ENCODE assay signal across 25 mouse cellular contexts in genomic region chr19:58727756-58728155, GRCm38 (mm10). TPM values are rescaled to one million over a fixed set of nuclear protein-coding genes. Genes with fewer than 3 reads are reported as not detected.
DNase-seq lines count a peak whose midpoint lies in the region; ATAC-seq lines count a peak whose summit lies in the region.
"Had no signal": no experiment of that assay in that cellular context is flagged by ENCODE, and none has a peak within 500 bp of the region (broad histone marks: within the 10 kb centered on the region; RNA-seq: fewer than 3 reads in every experiment).

No protein-coding gene starts in this region.

- H3K27me3 ChIP-seq in forebrain, embryonic 16.5 days (replicated peaks; ENCODE audit: control insufficient read depth, insufficient read depth, low read length), result no peaks in the 10 kb centered on the region
- H3K27me3 ChIP-seq in forebrain, embryonic 13.5 days, result no peaks in the 10 kb centered on the region
- no peaks in the 10 kb centered on the region for H3K27me3 ChIP-seq in liver, embryonic 11.5 days (replicated peaks; ENCODE audit: control insufficient read depth, insufficient read depth, low read length)
- no peaks in the 10 kb centered on the region for H3K27me3 ChIP-seq in embryonic facial prominence, embryonic 14.5 days (replicated peaks; ENCODE audit: control insufficient read depth, insufficient read depth, low read length)
- no peaks in the 10 kb centered on the region for H3K27me3 ChIP-seq in intestine, embryonic 16.5 days (replicated peaks; ENCODE audit: control insufficient read depth, insufficient read depth, low read length)
- H3K27me3 ChIP-seq: CH12.LX; embryonic facial prominence, embryonic 15.5 days; heart, embryonic 15.5 days had no signal

- peak overlapping the region; percentile 46 for H3K27ac ChIP-seq in forebrain, embryonic 16.5 days (ENCODE audit: low read length)
- no peak overlapping the region for H3K27ac ChIP-seq in forebrain, embryonic 13.5 days
- peak overlapping the region; percentile 45; the same call in 1 of the 2 replicates for H3K27ac ChIP-seq in liver, embryonic 11.5 days (ENCODE audit: low read depth, low read length)
- peak overlapping the region; percentile 58; the same call in 1 of the 2 replicates for H3K27ac ChIP-seq in embryonic facial prominence, embryonic 14.5 days (replicated peaks; ENCODE audit: low read depth, low read length)
- H3K27ac ChIP-seq in intestine, embryonic 16.5 days (ENCODE audit: low read length), result peak overlapping the region; percentile 64; the same call in 1 of the 2 replicates
- H3K27ac ChIP-seq: forebrain, embryonic 10.5 days; gastrocnemius, adult 2 months; heart, embryonic 15.5 days; hindbrain, embryonic 10.5 days; hindbrain, embryonic 14.5 days had no signal

- no peaks in the 10 kb centered on the region for H3K4me1 ChIP-seq in forebrain, embryonic 16.5 days (replicated peaks; ENCODE audit: control insufficient read depth, insufficient read depth, low read length)
- no peaks in the 10 kb centered on the region for H3K4me1 ChIP-seq in forebrain, embryonic 13.5 days
- peaks cover 5% of the 10 kb centered on the region; the same call in 1 of the 2 replicates for H3K4me1 ChIP-seq in liver, embryonic 11.5 days (replicated peaks; ENCODE audit: control insufficient read depth, insufficient read depth, low read length)
- H3K4me1 ChIP-seq in embryonic facial prominence, embryonic 14.5 days (ENCODE audit: control insufficient read depth, insufficient read depth, low read length), result peaks cover 4% of the 10 kb centered on the region; the same call in 1 of the 2 replicates
- H3K4me1 ChIP-seq in intestine, embryonic 16.5 days (ENCODE audit: control insufficient read depth, insufficient read depth, low read length), result peaks cover 17% of the 10 kb centered on the region
- H3K4me1 ChIP-seq: heart, embryonic 15.5 days; hindbrain, embryonic 10.5 days had no signal

- H3K36me3 ChIP-seq in forebrain, embryonic 16.5 days (ENCODE audit: control insufficient read depth, insufficient read depth), result no peaks in the 10 kb centered on the region
- H3K36me3 ChIP-seq in forebrain, embryonic 13.5 days (ENCODE audit: poor library complexity, severe bottlenecking), result no peaks in the 10 kb centered on the region
- no peaks in the 10 kb centered on the region for H3K36me3 ChIP-seq in liver, embryonic 11.5 days (ENCODE audit: control insufficient read depth, insufficient read depth, low read length)
- no peaks in the 10 kb centered on the region for H3K36me3 ChIP-seq in embryonic facial prominence, embryonic 14.5 days (ENCODE audit: control insufficient read depth, insufficient read depth, low read length)
- H3K36me3 ChIP-seq in intestine, embryonic 16.5 days (ENCODE audit: control insufficient read depth, insufficient read depth, low read length), result no peaks in the 10 kb centered on the region
- H3K36me3 ChIP-seq: embryonic facial prominence, embryonic 15.5 days; forebrain, embryonic 10.5 days; heart, embryonic 15.5 days; hindbrain, embryonic 10.5 days had no signal

- no peak overlapping the region for H3K9ac ChIP-seq in forebrain, embryonic 16.5 days (replicated peaks; ENCODE audit: low read depth, low read length)
- H3K9ac ChIP-seq in forebrain, embryonic 13.5 days, result no peak overlapping the region
- H3K9ac ChIP-seq in liver, embryonic 11.5 days (ENCODE audit: low read depth, low read length), result no peak overlapping the region
- H3K9ac ChIP-seq in embryonic facial prominence, embryonic 14.5 days (ENCODE audit: low read depth, low read length), result no peak overlapping the region
- H3K9ac ChIP-seq in intestine, embryonic 16.5 days (ENCODE audit: low read depth, low read length), result no peak overlapping the region
- H3K9ac ChIP-seq: embryonic facial prominence, embryonic 15.5 days; heart, embryonic 15.5 days; hindbrain, embryonic 14.5 days had no signal

- H3K4me3 ChIP-seq in forebrain, embryonic 16.5 days (replicated peaks; ENCODE audit: low read length), result no peak overlapping the region
- no peak overlapping the region for H3K4me3 ChIP-seq in forebrain, embryonic 13.5 days
- no peak overlapping the region for H3K4me3 ChIP-seq in liver, embryonic 11.5 days (ENCODE audit: low read depth, low read length)
- no peak overlapping the region for H3K4me3 ChIP-seq in embryonic facial prominence, embryonic 14.5 days (ENCODE audit: low read depth, low read length)
- no peak overlapping the region for H3K4me3 ChIP-seq in intestine, embryonic 16.5 days (ENCODE audit: low read length)
- H3K4me3 ChIP-seq: embryonic facial prominence, embryonic 15.5 days; erythroblast, embryonic 14.5 days; forebrain, embryonic 10.5 days; gastrocnemius, adult 2 months; heart, embryonic 15.5 days; hindbrain, embryonic 10.5 days had no signal

- 86% methylated on average over 5 of the region's 5 CpGs for WGBS in forebrain, embryonic 16.5 days
- 91% methylated on average over 5 of the region's 5 CpGs for WGBS in forebrain, embryonic 13.5 days
- 63% methylated on average over 5 of the region's 5 CpGs for WGBS in liver, embryonic 11.5 days
- WGBS in embryonic facial prominence, embryonic 14.5 days, result 68% methylated on average over 5 of the region's 5 CpGs
- WGBS in intestine, embryonic 16.5 days, result 57% methylated on average over 5 of the region's 5 CpGs

- H3K9me3 ChIP-seq in forebrain, embryonic 16.5 days (ENCODE audit: control insufficient read depth, low read length), result no peaks in the 10 kb centered on the region
- peaks cover 2% of the 10 kb centered on the region; the same call in 1 of the 2 replicates for H3K9me3 ChIP-seq in forebrain, embryonic 13.5 days (replicated peaks)
- no peaks in the 10 kb centered on the region for H3K9me3 ChIP-seq in liver, embryonic 11.5 days (ENCODE audit: control insufficient read depth, low read length)
- H3K9me3 ChIP-seq in embryonic facial prominence, embryonic 14.5 days (ENCODE audit: control insufficient read depth, low read length), result 0 out of 2 replicates have a peak, but pooled peaks cover 8% of the 10 kb centered on the region
- H3K9me3 ChIP-seq in intestine, embryonic 16.5 days (ENCODE audit: control insufficient read depth, low read length), result no peaks in the 10 kb centered on the region
- H3K9me3 ChIP-seq: embryonic facial prominence, embryonic 15.5 days; heart, embryonic 15.5 days; hindbrain, embryonic 10.5 days had no signal

- no peak overlapping the region for H3K4me2 ChIP-seq in forebrain, embryonic 16.5 days (ENCODE audit: low read length)
- H3K4me2 ChIP-seq in forebrain, embryonic 13.5 days, result no peak overlapping the region
- H3K4me2 ChIP-seq in liver, embryonic 11.5 days, result no peak overlapping the region
- H3K4me2 ChIP-seq in embryonic facial prominence, embryonic 14.5 days (ENCODE audit: low read depth, low read length), result no peak overlapping the region
- 0 out of 2 replicates have a peak overlapping the region, but pooled peaks have one; percentile 3 for H3K4me2 ChIP-seq in intestine, embryonic 16.5 days (ENCODE audit: low read depth, low read length)
- H3K4me2 ChIP-seq: embryonic facial prominence, embryonic 15.5 days; heart, embryonic 15.5 days; hindbrain, embryonic 14.5 days had no signal

- ATAC-seq in forebrain, embryonic 16.5 days, result no peak
- ATAC-seq in forebrain, embryonic 13.5 days, result no peak
- ATAC-seq in liver, embryonic 11.5 days (replicated peaks; ENCODE audit: low FRiP score), result no peak
- no peak for ATAC-seq in embryonic facial prominence, embryonic 14.5 days (ENCODE audit: low read depth)
- ATAC-seq in intestine, embryonic 16.5 days, result peak; percentile 61
- ATAC-seq: activated CD4-positive, CD25-positive, alpha-beta regulatory T cell, adult 4 months; Patski had no signal

- DNase-seq in liver, embryonic 11.5 days (ENCODE audit: low spot score), result no peak
- no peak for DNase-seq in liver
- DNase-seq in embryonic facial prominence, embryonic 14.5 days (ENCODE audit: low spot score), result no peak
- DNase-seq in retina, postnatal 1 day, result no peak
- no peak for DNase-seq in lung, postnatal 14 days
- DNase-seq: adrenal gland, postnatal 14 days; cerebellum, adult 11-12 months; cerebellum, adult 9-10 months; cerebellum, postnatal 25 days; gastrocnemius, adult 2 months; gastrocnemius, postnatal 25 days; heart, postnatal 14 days had no signal

RNA-seq across cellular contexts. Expression of gene Pnliprp1, which starts 0.9 kb away (rescaled TPM):
- 0.67 and 0.72 TPM in 2 replicates for polyA plus RNA-seq in forebrain, embryonic 16.5 days (2015; fragmentation: Nextera tagmentation; extraction: Ambion mirVana)
- 0.71 and 7.2 TPM in 2 replicates for polyA plus RNA-seq in forebrain, embryonic 13.5 days (2015; fragmentation: Nextera tagmentation; extraction: Ambion mirVana)
- 25.8 and 27.5 TPM in 2 replicates for polyA plus RNA-seq in liver, embryonic 11.5 days (2014; fragmentation: Nextera tagmentation; extraction: Ambion mirVana)
- not detected in 2 replicates for polyA plus RNA-seq in embryonic facial prominence, embryonic 14.5 days (2014; fragmentation: Nextera tagmentation; extraction: Ambion mirVana)
- 2,358 and 2,787 TPM in 2 replicates for polyA plus RNA-seq in intestine, embryonic 16.5 days (2015; fragmentation: Nextera tagmentation; extraction: Ambion mirVana)
- polyA plus RNA-seq: activated CD4-positive, CD25-positive, alpha-beta regulatory T cell, adult 4 months; cortical plate, adult 2 months; erythroblast, embryonic 14.5 days; forebrain, embryonic 10.5 days; hindbrain, embryonic 10.5 days; hindbrain, embryonic 14.5 days; Patski had no signal

RNA-seq across cellular contexts. Expression of gene Pnliprp2, which starts 31.8 kb away (rescaled TPM):
- 0.36 and 0.57 TPM in 2 replicates for polyA plus RNA-seq in forebrain, embryonic 16.5 days (2015; fragmentation: Nextera tagmentation; extraction: Ambion mirVana)
- polyA plus RNA-seq in forebrain, embryonic 13.5 days (2015; fragmentation: Nextera tagmentation; extraction: Ambion mirVana), result 0.21 TPM in 1 of 2 replicates, not detected in the other
- polyA plus RNA-seq in liver, embryonic 11.5 days (2014; fragmentation: Nextera tagmentation; extraction: Ambion mirVana), result 5.6 and 5.8 TPM in 2 replicates
- polyA plus RNA-seq in embryonic facial prominence, embryonic 14.5 days (2014; fragmentation: Nextera tagmentation; extraction: Ambion mirVana), result not detected in 2 replicates
- 13.6 and 25.5 TPM in 2 replicates for polyA plus RNA-seq in intestine, embryonic 16.5 days (2015; fragmentation: Nextera tagmentation; extraction: Ambion mirVana)
- polyA plus RNA-seq: activated CD4-positive, CD25-positive, alpha-beta regulatory T cell, adult 4 months; erythroblast, embryonic 14.5 days; hindbrain, embryonic 10.5 days; Patski had no signal

Comparison
In these comparisons a context has a peak if more than half of its experiments do, and no peak if none do; other contexts are left out.
1. RNA of gene Pnliprp1, which starts 0.9 kb away (polyA plus RNA-seq): 2,358 to 2,787 TPM in intestine, embryonic 16.5 days; 25.8 to 27.5 TPM in liver, embryonic 11.5 days, 0.71 to 7.2 TPM in forebrain, embryonic 13.5 days, 0.67 to 0.72 TPM in forebrain, embryonic 16.5 days and not detected in embryonic facial prominence, embryonic 14.5 days; every median in the first group is over 10 times any median in the second.